In genomic region chr17:13106563-13106962, GRCm38 (mm10) we compare ENCODE assay signal across 20 mouse cellular contexts. TPM values are rescaled to one million over a fixed set of nuclear protein-coding genes. Genes with fewer than 3 reads are reported as not detected.
DNase-seq lines count a peak whose midpoint lies in the region; ATAC-seq and TF ChIP-seq lines count a peak whose summit lies in the region.
"Not testable (repeated sequence)": the region's sequence is repeated elsewhere in the genome, so short reads cannot be mapped to it uniquely, and the experiment has no call there.
"Had no signal": no experiment of that assay in that cellular context is flagged by ENCODE, and none has a peak within 500 bp of the region (broad histone marks: within the 10 kb centered on the region; RNA-seq: fewer than 3 reads in every experiment).

No protein-coding gene starts in this region.

- not testable (repeated sequence) for H3K27me3 ChIP-seq in cerebellum, adult 2 months (ENCODE audit: control insufficient read depth, insufficient read depth, low read length); heart, postnatal 0 days (ENCODE audit: control insufficient read depth, insufficient read depth, low read length); kidney, adult 2 months (replicated peaks; ENCODE audit: control insufficient read depth, insufficient read depth, low read length)

- TF ChIP-seq POLR2A in cerebellum, adult 2 months (IDR thresholded peaks at IDR 0.05; ENCODE audit: borderline replicate concordance, insufficient read depth, low read length); kidney, adult 2 months (IDR thresholded peaks at IDR 0.05; ENCODE audit: low read depth, low read length): not testable (repeated sequence)

- not testable (repeated sequence) for H3K4me1 ChIP-seq in cerebellum, adult 2 months (ENCODE audit: control insufficient read depth, insufficient read depth, low read length); heart, postnatal 0 days (ENCODE audit: control insufficient read depth, insufficient read depth); kidney, adult 2 months (ENCODE audit: control insufficient read depth, insufficient read depth, low read length)

- not testable (repeated sequence) for H3K9me3 ChIP-seq in heart, postnatal 0 days (replicated peaks; ENCODE audit: control insufficient read depth, low read length)

- ATAC-seq in heart, postnatal 0 days (ENCODE audit: insufficient read depth, low read depth) = peak; percentile 50; the same call in 1 of the 2 replicates

- H3K4me3 ChIP-seq in cerebellum, adult 2 months (replicated peaks; ENCODE audit: insufficient read depth, low read depth, low read length); gastrocnemius, adult 2 months; heart, postnatal 0 days (ENCODE audit: low read depth, low read length); kidney, adult 2 months (ENCODE audit: insufficient read depth, low read depth, low read length): not testable (repeated sequence)

- TF ChIP-seq EP300 in heart, postnatal 0 days (IDR thresholded peaks at IDR 0.05; ENCODE audit: low read depth) = not testable (repeated sequence)

- H3K36me3 ChIP-seq in heart, postnatal 0 days (replicated peaks; ENCODE audit: control insufficient read depth, insufficient read depth, low read length); kidney, adult 2 months (ENCODE audit: control insufficient read depth, insufficient read depth, low read length): not testable (repeated sequence)

- peak; percentile 31 for DNase-seq in adrenal gland, postnatal 25 days
- peak; percentile 35 to 52 for DNase-seq in cerebellum, adult 2 months
- peak; percentile 44 to 45 for DNase-seq in cerebellum, postnatal 36 days
- peak; percentile 16 for DNase-seq in gastrocnemius, adult 2 months
- DNase-seq in heart, postnatal 0 days (ENCODE audit: low spot score) = peak; percentile 4
- DNase-seq in kidney, adult 2 months = peak; percentile 4
- DNase-seq in left cerebral cortex, adult 18-20 months (ENCODE audit: low spot score in 2 of 2) = peak; percentile 4 to 13
- DNase-seq in right cerebral cortex, postnatal 10 days (ENCODE audit: low spot score in 2 of 2) = peak; percentile 73 to 75

- not testable (repeated sequence) for TF ChIP-seq CTCF in cerebellum, adult 2 months (IDR thresholded peaks at IDR 0.05; ENCODE audit: borderline replicate concordance, insufficient read depth, low read depth, low read length); gastrocnemius, adult 2 months (IDR thresholded peaks at IDR 0.05); heart, postnatal 0 days (IDR thresholded peaks at IDR 0.05; ENCODE audit: low read depth); kidney, adult 2 months (conservative IDR thresholded peaks at IDR 0.05; ENCODE audit: insufficient read depth, insufficient read length, low read depth, low read length)

- not testable (repeated sequence) for H3K9ac ChIP-seq in heart, postnatal 0 days (replicated peaks; ENCODE audit: low read depth, low read length)

- H3K27ac ChIP-seq in cerebellum, adult 2 months (ENCODE audit: insufficient read depth, low read length); gastrocnemius, adult 2 months; heart, postnatal 0 days (ENCODE audit: low read depth); kidney, adult 2 months (ENCODE audit: insufficient read depth, low read depth, low read length): not testable (repeated sequence)

- 18% methylated on average over 5 of the region's 5 CpGs for WGBS in cerebellum, adult 2 months
- WGBS in heart, postnatal 0 days = 55% methylated on average over 4 of the region's 5 CpGs
- WGBS in kidney, adult 2 months = 91% methylated on average over 5 of the region's 5 CpGs

- intact Hi-C loops in gastrocnemius, adult 2 months (cut with DNase I) = not testable (repeated sequence)

- not testable (repeated sequence) for H3K4me2 ChIP-seq in heart, postnatal 0 days (ENCODE audit: low read depth, low read length)

RNA-seq across cellular contexts. Expression of gene Unc93a, which starts 25.0 kb away (rescaled TPM):
- total RNA-seq in adrenal gland, postnatal 25 days (2021) = 1.2 and 1.8 TPM in 2 replicates
- polyA plus RNA-seq in cerebellum, adult 2 months (2012; rRNA removed) = not detected in 2 replicates
- total RNA-seq in gastrocnemius, adult 2 months (2021) = not detected
- not detected in 2 replicates for total RNA-seq in heart, postnatal 0 days (2014; rRNA removed; ENCODE audit: low replicate concordance)
- not detected in 2 replicates for polyA plus RNA-seq in heart, postnatal 0 days (2015; fragmentation: Nextera tagmentation; extraction: Ambion mirVana)
- polyA plus RNA-seq in kidney, adult 2 months (2012; rRNA removed) = 0.04 TPM in 1 of 2 replicates, not detected in the other
- not detected for total RNA-seq in left cerebral cortex, adult 18-20 months (2021)
- total RNA-seq: gastrocnemius, postnatal 25 days; MEL had no signal
- polyA plus RNA-seq: embryonic facial prominence, embryonic 15.5 days; heart, embryonic 13.5 days; hindbrain, embryonic 12.5 days; inflammation-experienced regulatory T-cells, adult 6 months; liver, embryonic 16.5 days; lung, postnatal 0 days; midbrain, embryonic 12.5 days; neural tube, embryonic 12.5 days had no signal

RNA-seq across cellular contexts. Expression of gene Tcp10b, which starts 45.7 kb away (rescaled TPM):
- total RNA-seq in adrenal gland, postnatal 25 days (2021) = 0.88 TPM in 1 of 2 replicates, not detected in the other
- 0.62 and 0.67 TPM in 2 replicates for polyA plus RNA-seq in cerebellum, adult 2 months (2012; rRNA removed)
- under 1 TPM; 0.28 to 0.36 TPM for total RNA-seq in gastrocnemius, adult 2 months (2021)
- total RNA-seq in heart, postnatal 0 days (2014; rRNA removed; ENCODE audit: low replicate concordance) = 0.04 TPM in 1 of 2 replicates, not detected in the other
- polyA plus RNA-seq in heart, postnatal 0 days (2015; fragmentation: Nextera tagmentation; extraction: Ambion mirVana) = 0.25 TPM in 1 of 2 replicates, not detected in the other
- polyA plus RNA-seq in kidney, adult 2 months (2012; rRNA removed) = 0.14 and 0.42 TPM in 2 replicates
- under 1 TPM; 0.73 to 0.91 TPM for total RNA-seq in left cerebral cortex, adult 18-20 months (2021)
- total RNA-seq: CH12.LX, MEL had no signal
- polyA plus RNA-seq: heart, embryonic 13.5 days; inflammation-experienced regulatory T-cells, adult 6 months; liver, embryonic 16.5 days; midbrain, embryonic 12.5 days; neural tube, embryonic 12.5 days had no signal

RNA-seq across cellular contexts. Expression of gene Gpr31b, which starts 54.5 kb away (rescaled TPM):
- total RNA-seq in adrenal gland, postnatal 25 days (2021) = 0.49 TPM in 1 of 2 replicates, not detected in the other
- not detected in 2 replicates for polyA plus RNA-seq in cerebellum, adult 2 months (2012; rRNA removed)
- total RNA-seq in gastrocnemius, adult 2 months (2021) = not detected
- not detected in 2 replicates for total RNA-seq in heart, postnatal 0 days (2014; rRNA removed; ENCODE audit: low replicate concordance)
- not detected in 2 replicates for polyA plus RNA-seq in heart, postnatal 0 days (2015; fragmentation: Nextera tagmentation; extraction: Ambion mirVana)
- 0.11 and 0.22 TPM in 2 replicates for polyA plus RNA-seq in kidney, adult 2 months (2012; rRNA removed)
- not detected for total RNA-seq in left cerebral cortex, adult 18-20 months (2021)
- total RNA-seq: gastrocnemius, postnatal 25 days; left cerebral cortex, postnatal 36 days had no signal
- polyA plus RNA-seq: embryonic facial prominence, embryonic 15.5 days; heart, embryonic 13.5 days; hindbrain, embryonic 12.5 days; inflammation-experienced regulatory T-cells, adult 6 months; liver, embryonic 16.5 days; lung, postnatal 0 days; midbrain, embryonic 12.5 days; neural tube, embryonic 12.5 days had no signal

Comparison
In these comparisons a context has a peak if more than half of its experiments do, and no peak if none do; other contexts are left out.
1. DNase-seq: peak in every context shown above with its lines; median percentile 74 in right cerebral cortex, postnatal 10 days; 44 in cerebellum, postnatal 36 days; 44 in cerebellum, adult 2 months; 31 in adrenal gland, postnatal 25 days; 16 in gastrocnemius, adult 2 months; 8 in left cerebral cortex, adult 18-20 months; 4 in heart, postnatal 0 days; 4 in kidney, adult 2 months.